Mouse (Mus musculus) forebrain, embryonic 15.5 days (tissue): ENCODE results near the gene Vmn2r71. TPM values are rescaled to one million over a fixed set of nuclear protein-coding genes. Genes with fewer than 3 reads are reported as not detected.

Source experiments
- ATAC-seq: fragments of 200-750 bp; cut with Nextera tagmentation; replicated peaks from 2 replicates; pipeline ENCODE4 v1.8.0; 2017; ENCODE audit warnings: mild to moderate bottlenecking, moderate TSS enrichment, moderate library complexity
- H3K27ac ChIP-seq: fragments of 300-500 bp; sonication (generic); replicated peaks from 2 replicates; pipeline ENCODE4 v1.5.1; 2015; ENCODE audit warnings: mild to moderate bottlenecking, inconsistent platforms
- H3K27me3 ChIP-seq: fragments of 300-500 bp; sonication (generic); 2 replicates; pipeline ENCODE4 v1.6.1; 2015; ENCODE audit warnings: inconsistent platforms
- H3K36me3 ChIP-seq: fragments of 300-500 bp; sonication (generic); 2 replicates; pipeline ENCODE4 v1.6.1; 2015; ENCODE audit warnings: mild to moderate bottlenecking, inconsistent platforms
- H3K4me1 ChIP-seq: fragments of 300-500 bp; sonication (generic); 2 replicates; pipeline ENCODE4 v1.6.1; 2015; ENCODE audit warnings: inconsistent platforms
- H3K4me2 ChIP-seq: fragments of 300-500 bp; sonication (generic); replicated peaks from 2 replicates; pipeline ENCODE4 v1.6.1; 2015; ENCODE audit warnings: mild to moderate bottlenecking, inconsistent platforms
- H3K4me3 ChIP-seq: fragments of 300-500 bp; sonication (generic); 2 replicates; pipeline ENCODE4 v1.5.1; 2015; ENCODE audit warnings: mild to moderate bottlenecking, inconsistent platforms
- H3K9ac ChIP-seq: fragments of 300-500 bp; sonication (generic); replicated peaks from 2 replicates; pipeline ENCODE4 v1.6.1; 2015; ENCODE audit warnings: mild to moderate bottlenecking, inconsistent platforms
- H3K9me3 ChIP-seq: fragments of 300-500 bp; sonication (generic); 2 replicates; pipeline ENCODE4 v1.6.1; 2016; ENCODE audit warnings: inconsistent platforms
- WGBS: fragments of 180-500 bp; shearing (Covaris S2); methylation state at CpG from one replicate; pipeline ENCODE4 v1.1.7; 2015; ENCODE audit warnings: mixed read lengths; 5-methylcytosine and 5-hydroxymethylcytosine counted together
- polyA plus RNA-seq: library from polyadenylated mRNA; unstranded; fragments of >200 nt; fragmentation: Nextera tagmentation; extraction: Ambion mirVana; gene quantifications from 2 replicates; pipeline ENCODE4 v1.2.1, GENCODE M21; 2015

Gene Vmn2r71
- not detected in 2 replicates for polyA plus RNA-seq

DNA sequence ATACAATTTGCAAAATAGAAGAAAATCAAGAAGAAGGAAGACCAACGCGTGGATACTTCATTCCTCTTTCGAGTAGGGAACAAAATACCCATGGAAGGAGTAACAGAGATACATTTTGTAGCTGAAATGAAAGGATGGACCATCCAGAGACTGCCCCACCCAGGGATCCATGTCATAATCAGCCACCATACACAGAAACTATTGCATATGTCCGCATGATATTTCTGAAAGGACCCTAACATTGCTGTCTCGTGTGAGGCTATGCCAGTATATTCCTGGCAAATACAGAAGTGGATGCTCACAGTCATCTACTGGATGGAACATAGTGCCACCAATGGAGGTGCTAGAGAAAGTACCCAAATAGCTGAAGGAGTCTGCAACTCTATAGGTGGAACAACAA lies at the start of gene Vmn2r71:
TSS of gene Vmn2r71 (plus strand) at position 301 of the 400 bp plus-strand sequence.
- no peak within 1 kb of the TSS for H3K27ac ChIP-seq
- H3K4me1 ChIP-seq: no peaks in the 10 kb centered on the region
- ATAC-seq: no peak
- no peaks in the 10 kb centered on the region for H3K27me3 ChIP-seq
- H3K4me2 ChIP-seq: no peak within 1 kb of the TSS
- H3K4me3 ChIP-seq: no peak within 1 kb of the TSS
- H3K9me3 ChIP-seq: peaks cover 6% of the 10 kb centered on the region
- WGBS: 79% methylated on average over 5 of the region's 5 CpGs
- H3K9ac ChIP-seq: no peak within 1 kb of the TSS
- H3K36me3 ChIP-seq: no peaks in the 10 kb centered on the region

- Histone ChIP-seq H3K4me3 (no peak overlapping the region), H3K36me3 (no peaks in the 10 kb centered on the region), H3K27ac (no peak overlapping the region), H3K4me1 (no peaks in the 10 kb centered on the region), H3K9ac (no peak overlapping the region), H3K4me2 (no peak overlapping the region), H3K27me3 (no peaks in the 10 kb centered on the region), H3K9me3 (peaks cover 20% of the 10 kb centered on the region)
- no peak for ATAC-seq
- WGBS: 96% methylated on average over 2 of the region's 2 CpGs
Observed at GRCm38 (mm10) chr7:85542108-85542507, 20.8 kb upstream of the Vmn2r71 start.

DNA sequence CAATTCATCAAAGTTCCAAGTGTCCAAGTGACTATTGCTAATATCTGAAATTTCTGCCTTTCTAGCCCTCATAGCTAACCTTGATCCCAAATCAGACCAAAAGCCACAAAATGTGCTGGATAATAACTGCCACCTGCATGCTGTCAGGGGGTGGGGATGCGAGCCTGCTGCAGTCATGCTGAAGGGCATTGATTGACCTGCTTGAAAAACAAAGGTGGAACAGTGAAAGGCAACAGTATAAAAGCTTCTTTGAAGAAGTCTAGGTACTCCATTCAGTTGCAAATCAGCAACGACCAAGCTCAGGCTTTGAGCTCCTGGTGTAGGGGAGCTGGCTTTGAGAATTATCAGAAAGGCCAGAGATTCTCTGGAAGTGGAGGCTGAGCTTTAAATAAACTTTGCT lies 19.8 kb upstream of the Vmn2r71 start:
- Histone ChIP-seq H3K27ac (no peak overlapping the region), H3K9me3 (peaks cover 20% of the 10 kb centered on the region), H3K4me1 (no peaks in the 10 kb centered on the region), H3K27me3 (no peaks in the 10 kb centered on the region), H3K36me3 (no peaks in the 10 kb centered on the region), H3K9ac (no peak overlapping the region), H3K4me3 (no peak overlapping the region), H3K4me2 (no peak overlapping the region)
- ATAC-seq: no peak
- 51% methylated on average over 2 of the region's 2 CpGs for WGBS

DNA sequence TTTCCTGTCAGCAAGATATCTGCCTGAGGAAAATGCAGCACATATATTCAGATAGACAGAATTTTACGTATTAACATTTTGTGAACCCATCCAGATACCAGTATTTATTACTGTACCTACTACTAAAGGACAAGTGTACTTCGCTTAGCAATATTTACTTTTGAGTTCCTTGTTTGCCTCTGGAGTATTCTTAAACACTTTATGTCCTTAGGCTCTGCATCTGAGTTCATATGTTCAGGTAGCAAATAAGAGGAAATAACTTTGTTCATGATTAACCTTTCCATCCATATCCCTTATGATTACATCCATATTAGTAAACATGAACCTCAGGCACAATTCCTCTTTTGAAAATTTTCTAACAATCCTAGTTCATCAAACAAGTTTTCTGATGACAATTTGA lies 6.2 kb downstream of the Vmn2r71 start, which contains the start of gene Vmn2r70:
TSS of gene Vmn2r70 (minus strand) at position 101 of the 400 bp plus-strand sequence.
- WGBS: 81% methylated on average over 2 of the region's 2 CpGs
- Histone ChIP-seq H3K27me3 (no peaks in the 10 kb centered on the region), H3K27ac (no peak within 1 kb of the TSS), H3K9me3 (no peaks in the 10 kb centered on the region), H3K4me2 (no peak within 1 kb of the TSS), H3K36me3 (no peaks in the 10 kb centered on the region), H3K4me3 (no peak within 1 kb of the TSS), H3K4me1 (no peaks in the 10 kb centered on the region), H3K9ac (no peak within 1 kb of the TSS)
- ATAC-seq: no peak

Other genes starting within 250 kb of the Vmn2r71 start
- not detected in 2 replicates for gene Vmn2r69, start 147.2 kb upstream of the Vmn2r71 start, polyA plus RNA-seq
- not detected in 2 replicates for gene Vmn2r70, start 6.1 kb downstream of the Vmn2r71 start, polyA plus RNA-seq
- gene Vmn2r72, start 192.0 kb downstream of the Vmn2r71 start, polyA plus RNA-seq: not detected in 2 replicates